Mouse (Mus musculus): ENCODE results near the gene Cd5.

GRCm38 (mm10) chr19:10742145-10742544 lies 3.3 kb upstream of the Cd5 start:
- no peak for TF ChIP-seq CTCF (IDR thresholded peaks at IDR 0.05; ENCODE audit: low read depth, low read length)
- TF ChIP-seq POLR2A (IDR thresholded peaks at IDR 0.05; ENCODE audit: extremely low read depth, insufficient read depth, low read length) = no peak
